Mouse (Mus musculus) limb, embryonic 14.5 days (tissue): Measurements from ENCODE around the gene Map1s. TPM values are rescaled to one million over a fixed set of nuclear protein-coding genes. Genes with fewer than 3 reads are reported as not detected.
A peak's percentile ranks its signal among the peaks of the same experiment; 100 is the strongest.

Experiments
- ATAC-seq: fragments of 200-750 bp; cut with Nextera tagmentation; 2 replicates; pipeline ENCODE4 v1.8.0; 2017; ENCODE audit warnings: low read depth, moderate number of reproducible peaks, moderate TSS enrichment; ENCODE audit not compliant: low FRiP score
- DNase-seq: peaks from one replicate; pipeline ENCODE4 v3.0.0-alpha.2; 2015; ENCODE audit warnings: low spot score
- H3K27ac ChIP-seq: fragments of 300-500 bp; sonication (generic); replicated peaks from 2 replicates; pipeline ENCODE4 v1.5.1; 2014; ENCODE audit warnings: low read depth, mild to moderate bottlenecking, low read length, moderate library complexity, mixed read lengths
- H3K27me3 ChIP-seq: fragments of 300-500 bp; sonication (generic); 2 replicates; pipeline ENCODE4 v1.6.1; 2014; ENCODE audit warnings: low read length, mixed read lengths; ENCODE audit not compliant: control insufficient read depth, insufficient read depth
- H3K36me3 ChIP-seq: fragments of 300-500 bp; sonication (generic); 2 replicates; pipeline ENCODE4 v1.6.1; 2014; ENCODE audit warnings: mild to moderate bottlenecking, low read length, moderate library complexity, mixed read lengths; ENCODE audit not compliant: control insufficient read depth, insufficient read depth
- H3K4me1 ChIP-seq: fragments of 300-500 bp; sonication (generic); 2 replicates; pipeline ENCODE4 v1.6.1; 2014; ENCODE audit warnings: antibody characterized with exemption, low read length, mixed read lengths; ENCODE audit not compliant: control insufficient read depth, insufficient read depth
- H3K4me2 ChIP-seq: fragments of 300-500 bp; sonication (generic); replicated peaks from 2 replicates; pipeline ENCODE4 v1.6.1; 2014; ENCODE audit warnings: low read depth, mild to moderate bottlenecking, low read length, moderate library complexity; ENCODE audit not compliant: severe bottlenecking
- H3K4me3 ChIP-seq: fragments of 300-500 bp; sonication (generic); replicated peaks from 2 replicates; pipeline ENCODE4 v1.5.1; 2014; ENCODE audit warnings: low read length
- H3K9ac ChIP-seq: fragments of 300-500 bp; sonication (generic); 2 replicates; pipeline ENCODE4 v1.6.1; 2014; ENCODE audit warnings: mild to moderate bottlenecking, low read depth, low read length, moderate library complexity; ENCODE audit not compliant: severe bottlenecking
- H3K9me3 ChIP-seq: fragments of 300-500 bp; sonication (generic); 2 replicates; pipeline ENCODE4 v1.6.1; 2016; ENCODE audit warnings: low read length; ENCODE audit not compliant: control insufficient read depth
- POLR2A ChIP-seq: fragments of 200-500 bp; IDR thresholded peaks from 2 replicates; pipeline ENCODE4 v1.8.0; 2012; ENCODE audit warnings: inconsistent platforms, mild to moderate bottlenecking, moderate library complexity, borderline replicate concordance; ENCODE audit not compliant: insufficient read depth, insufficient read length; ENCODE audit errors: extremely low read depth
- WGBS: fragments of 180-500 bp; shearing (Covaris S2); extraction: QIAGEN DNeasy Blood & Tissue Kit; methylation state at CpG from one replicate; pipeline ENCODE4 v1.1.7; 2014; 5-methylcytosine and 5-hydroxymethylcytosine counted together
- polyA plus RNA-seq, 2 experiments: library from polyadenylated mRNA; depleted of rRNA in 1 of 2; stranded (reverse) in 1 of 2; unstranded in 1 of 2; fragments of >200 nt; fragmentation: Nextera tagmentation in 1 of 2; extraction: Ambion mirVana in 1 of 2; gene quantifications; 2 replicates each; pipeline versions ENCODE4 v1.2.1 to v1.2.3; 2012 to 2014

Gene Map1s
- polyA plus RNA-seq, 2 experiments = 45.6 to 63.7 TPM

DNA sequence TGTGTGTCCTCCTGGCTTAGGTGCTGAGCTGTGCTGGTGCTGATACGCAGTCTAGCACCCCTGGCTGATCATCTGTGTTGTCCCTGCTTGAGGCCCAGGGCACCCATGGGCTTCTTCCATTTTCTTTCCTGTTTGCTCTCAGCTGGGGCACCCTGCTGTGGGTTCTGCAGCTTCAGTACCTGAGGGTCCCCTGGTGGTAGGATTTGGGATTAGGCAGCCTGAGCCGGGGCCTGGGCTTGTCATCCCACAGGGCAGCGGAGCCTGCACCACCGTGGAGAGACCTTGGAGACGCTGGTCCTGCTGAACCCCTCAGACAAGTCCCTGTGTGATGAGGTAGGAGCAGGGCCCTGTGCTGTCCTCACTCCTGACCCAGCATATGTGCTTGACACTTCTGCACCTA lies 5.9 kb downstream of the Map1s start:
- no peak overlapping the region for H3K27ac ChIP-seq
- ATAC-seq (no peak), DNase-seq (no peak)
- WGBS = 89% methylated on average over 5 of the region's 5 CpGs
- no peaks in the 10 kb centered on the region for H3K4me1 ChIP-seq
- peaks cover 58% of the 10 kb centered on the region for H3K36me3 ChIP-seq
- H3K4me3 ChIP-seq = no peak overlapping the region
- H3K4me2 ChIP-seq = no peak overlapping the region
- no peaks in the 10 kb centered on the region for H3K27me3 ChIP-seq
- H3K9ac ChIP-seq = no peak overlapping the region
- no peaks in the 10 kb centered on the region for H3K9me3 ChIP-seq
- TF ChIP-seq POLR2A = no peak

DNA sequence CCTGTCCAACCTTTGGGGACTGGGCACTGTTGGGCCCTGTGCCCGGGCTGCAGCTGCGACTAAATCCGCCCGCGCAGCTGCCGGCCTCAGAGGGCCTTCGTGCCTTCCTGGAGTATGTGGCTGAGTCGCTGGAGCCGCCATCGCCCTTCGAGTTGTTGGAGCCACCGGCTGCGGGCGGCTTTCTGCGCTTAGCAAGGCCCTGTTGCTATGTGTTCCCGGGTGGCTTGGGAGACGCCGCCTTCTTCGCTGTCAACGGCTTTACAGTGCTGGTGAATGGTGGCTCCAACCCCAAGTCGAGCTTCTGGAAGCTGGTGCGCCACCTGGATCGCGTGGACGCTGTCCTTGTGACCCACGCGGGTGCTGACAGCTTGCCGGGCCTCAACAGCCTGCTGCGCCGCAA lies 7.2 kb downstream of the Map1s start:
- H3K9me3 ChIP-seq = no peaks in the 10 kb centered on the region
- H3K4me1 ChIP-seq = no peaks in the 10 kb centered on the region
- H3K27me3 ChIP-seq = no peaks in the 10 kb centered on the region
- no peak for DNase-seq
- no peak overlapping the region for H3K27ac ChIP-seq
- ATAC-seq = no peak
- no peak overlapping the region for H3K4me3 ChIP-seq
- TF ChIP-seq POLR2A = no peak
- peaks cover 71% of the 10 kb centered on the region for H3K36me3 ChIP-seq
- H3K4me2 ChIP-seq = no peak overlapping the region
- H3K9ac ChIP-seq = no peak overlapping the region
- 93% methylated on average over 29 of the region's 30 CpGs for WGBS

DNA sequence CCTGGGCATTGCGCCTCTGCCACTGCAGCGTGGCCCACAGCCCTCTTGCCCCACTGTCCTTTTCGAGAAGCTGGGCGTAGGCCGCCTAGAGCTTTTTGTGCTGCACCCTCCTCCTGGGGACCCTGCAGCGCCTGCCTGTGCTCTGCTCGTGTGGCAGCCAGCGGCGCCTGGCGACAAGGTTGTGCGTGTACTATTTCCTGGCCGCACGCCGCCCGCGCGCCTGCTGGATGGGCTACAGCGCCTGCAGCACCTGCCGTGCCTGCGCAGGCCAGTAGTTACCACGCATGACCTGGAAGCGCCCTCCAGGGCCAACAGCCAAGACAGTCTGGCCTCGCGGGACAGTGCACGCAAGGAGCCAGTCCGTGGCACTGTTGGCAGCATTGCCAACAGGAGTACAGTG lies 7.8 kb downstream of the Map1s start:
- Histone ChIP-seq H3K27ac (no peak overlapping the region), H3K9ac (no peak overlapping the region), H3K4me2 (no peak overlapping the region), H3K27me3 (no peaks in the 10 kb centered on the region), H3K4me3 (no peak overlapping the region), H3K9me3 (no peaks in the 10 kb centered on the region), H3K36me3 (peaks cover 76% of the 10 kb centered on the region), H3K4me1 (no peaks in the 10 kb centered on the region)
- no peak for TF ChIP-seq POLR2A
- no peak for ATAC-seq
- 94% methylated on average over 26 of the region's 26 CpGs for WGBS
- no peak for DNase-seq

DNA sequence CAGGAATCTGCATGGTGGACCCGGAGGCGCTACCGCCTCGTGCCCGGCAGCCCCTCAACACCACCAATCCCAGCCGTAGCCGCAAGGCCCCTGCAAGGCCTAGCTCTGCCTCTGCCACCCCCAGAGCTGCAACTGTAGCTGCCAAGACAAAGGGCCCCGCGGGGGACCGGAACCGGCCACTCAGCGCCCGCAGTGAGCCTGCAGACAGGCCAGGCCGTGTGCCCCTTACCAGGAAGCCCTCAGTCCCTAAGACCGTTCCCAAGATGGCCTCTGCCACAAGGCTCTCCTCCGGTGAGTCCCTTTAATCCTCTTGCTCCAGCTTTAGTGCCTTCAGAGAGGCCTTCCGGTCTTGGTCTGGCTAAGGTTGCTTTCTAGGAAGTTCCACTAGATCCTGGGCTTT lies 9.0 kb downstream of the Map1s start:
- no peaks in the 10 kb centered on the region for H3K27me3 ChIP-seq
- H3K27ac ChIP-seq = no peak overlapping the region
- H3K4me3 ChIP-seq = no peak overlapping the region
- ATAC-seq = no peak
- no peaks in the 10 kb centered on the region for H3K9me3 ChIP-seq
- H3K36me3 ChIP-seq = peaks cover 83% of the 10 kb centered on the region
- H3K4me1 ChIP-seq = no peaks in the 10 kb centered on the region
- no peak for TF ChIP-seq POLR2A
- H3K4me2 ChIP-seq = no peak overlapping the region
- 94% methylated on average over 17 of the region's 17 CpGs for WGBS
- 0 out of 2 replicates have a peak overlapping the region, but pooled peaks have one; percentile 12 for H3K9ac ChIP-seq
- DNase-seq = no peak

DNA sequence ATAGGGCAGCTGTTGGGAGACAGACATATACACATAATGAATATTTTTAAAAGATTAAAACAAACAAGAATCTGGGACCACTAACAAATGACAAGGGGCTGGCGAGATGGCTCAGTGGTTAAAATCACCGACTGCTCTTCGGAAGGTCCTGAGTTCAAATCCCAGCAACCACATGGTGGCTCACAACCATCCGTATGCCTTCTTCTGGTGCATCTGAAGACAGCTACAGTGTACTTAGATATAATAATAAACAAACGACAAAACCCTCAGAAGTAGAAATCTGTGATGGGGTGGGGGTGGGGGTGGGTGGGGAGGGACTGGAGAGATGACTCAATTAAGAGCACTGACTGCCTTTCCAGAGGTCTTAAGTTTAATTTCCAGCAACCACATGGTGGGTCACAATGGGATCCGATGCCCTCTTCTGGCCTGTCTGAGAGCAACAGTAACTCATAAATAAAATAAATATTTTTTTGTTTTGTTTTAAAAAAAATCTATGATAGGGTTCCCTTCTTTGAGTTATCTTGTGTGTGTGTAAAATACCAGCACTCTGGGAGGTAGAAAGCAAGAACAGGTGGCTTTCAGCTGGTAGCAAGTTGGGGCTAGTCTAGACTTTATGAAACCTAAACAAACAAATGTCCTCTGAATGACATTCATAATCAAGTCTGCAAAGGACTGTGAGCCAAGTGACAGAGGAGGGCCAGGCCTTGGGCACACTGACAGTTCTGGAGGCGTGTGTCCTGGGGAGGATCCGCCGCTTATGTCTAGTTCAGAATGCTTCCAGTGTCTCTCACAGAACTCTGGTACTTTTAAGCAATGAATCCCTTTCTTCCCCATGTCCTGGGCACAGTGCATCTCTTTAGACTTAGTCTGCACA lies 14.6 kb downstream of the Map1s start:
- Histone ChIP-seq H3K27ac (no peak overlapping the region), H3K4me3 (no peak overlapping the region), H3K9ac (no peak overlapping the region), H3K36me3 (peaks cover 50% of the 10 kb centered on the region), H3K27me3 (no peaks in the 10 kb centered on the region), H3K9me3 (no peaks in the 10 kb centered on the region), H3K4me1 (no peaks in the 10 kb centered on the region), H3K4me2 (no peak overlapping the region)
- 88% methylated on average over 9 of the region's 9 CpGs for WGBS
- ATAC-seq (no peak), DNase-seq (no peak)
- TF ChIP-seq POLR2A = no peak
